Mouse (Mus musculus) liver, postnatal 0 days (tissue): Measurements from ENCODE around the gene Hapln3. TPM values are rescaled to one million over a fixed set of nuclear protein-coding genes. Genes with fewer than 3 reads are reported as not detected.

Experiments
- ATAC-seq: fragments of 200-750 bp; cut with Nextera tagmentation; 2 replicates; pipeline ENCODE4 v1.8.0; 2017; ENCODE audit warnings: mild to moderate bottlenecking, moderate library complexity
- DNase-seq: peaks from one replicate; pipeline ENCODE4 v3.0.0-alpha.2; 2016
- H3K27ac ChIP-seq: fragments of 300-500 bp; sonication (generic); 2 replicates; pipeline ENCODE4 v1.5.1; 2014; ENCODE audit warnings: antibody characterized with exemption, moderate library complexity, mild to moderate bottlenecking, low read depth
- H3K27me3 ChIP-seq: fragments of 300-500 bp; sonication (generic); 2 replicates; pipeline ENCODE4 v1.6.1; 2014; ENCODE audit warnings: low read length, control low read depth, mixed read lengths; ENCODE audit not compliant: insufficient read depth
- H3K36me3 ChIP-seq: fragments of 300-500 bp; sonication (generic); replicated peaks from 2 replicates; pipeline ENCODE4 v1.6.1; 2014; ENCODE audit warnings: mild to moderate bottlenecking, control low read depth, low read length, moderate library complexity, mixed read lengths; ENCODE audit not compliant: insufficient read depth
- H3K4me1 ChIP-seq: fragments of 300-500 bp; sonication (generic); 2 replicates; pipeline ENCODE4 v1.6.1; 2014; ENCODE audit warnings: antibody characterized with exemption, mild to moderate bottlenecking, control low read depth; ENCODE audit not compliant: insufficient read depth
- H3K4me2 ChIP-seq: fragments of 300-500 bp; sonication (generic); 2 replicates; pipeline ENCODE4 v1.6.1; 2014; ENCODE audit warnings: low read depth, mild to moderate bottlenecking, low read length, moderate library complexity, mixed read lengths
- H3K4me3 ChIP-seq: fragments of 300-500 bp; sonication (generic); 2 replicates; pipeline ENCODE4 v1.5.1; 2014; ENCODE audit warnings: low read depth, low read length
- H3K9ac ChIP-seq: fragments of 300-500 bp; sonication (generic); replicated peaks from 2 replicates; pipeline ENCODE4 v1.6.1; 2014; ENCODE audit warnings: mild to moderate bottlenecking, moderate library complexity
- H3K9me3 ChIP-seq: fragments of 300-500 bp; sonication (generic); 2 replicates; pipeline ENCODE4 v1.6.1; 2016; ENCODE audit warnings: mild to moderate bottlenecking, control low read depth, low read length, mixed read lengths
- CTCF ChIP-seq: sonication (generic); IDR thresholded peaks from 2 replicates; pipeline ENCODE4 v1.5.1; 2016; ENCODE audit warnings: antibody characterized with exemption, low read depth
- EP300 ChIP-seq: IDR thresholded peaks from 2 replicates; pipeline ENCODE4 v1.6.1; 2016; ENCODE audit warnings: antibody characterized with exemption, low read depth, mild to moderate bottlenecking
- WGBS: fragments of 180-500 bp; shearing (Covaris S2); extraction: QIAGEN DNeasy Blood & Tissue Kit; methylation state at CpG from one replicate; pipeline ENCODE4 v1.1.7; 2014; ENCODE audit not compliant: insufficient replicate concordance; 5-methylcytosine and 5-hydroxymethylcytosine counted together
- polyA plus RNA-seq: library from polyadenylated mRNA; unstranded; fragments of >200 nt; fragmentation: Nextera tagmentation; extraction: Ambion mirVana; gene quantifications from 2 replicates; pipeline ENCODE4 v1.2.1, GENCODE M21; 2015

Hapln3 gene
- polyA plus RNA-seq, 1 experiment from 2014 or later: not detected

DNA sequence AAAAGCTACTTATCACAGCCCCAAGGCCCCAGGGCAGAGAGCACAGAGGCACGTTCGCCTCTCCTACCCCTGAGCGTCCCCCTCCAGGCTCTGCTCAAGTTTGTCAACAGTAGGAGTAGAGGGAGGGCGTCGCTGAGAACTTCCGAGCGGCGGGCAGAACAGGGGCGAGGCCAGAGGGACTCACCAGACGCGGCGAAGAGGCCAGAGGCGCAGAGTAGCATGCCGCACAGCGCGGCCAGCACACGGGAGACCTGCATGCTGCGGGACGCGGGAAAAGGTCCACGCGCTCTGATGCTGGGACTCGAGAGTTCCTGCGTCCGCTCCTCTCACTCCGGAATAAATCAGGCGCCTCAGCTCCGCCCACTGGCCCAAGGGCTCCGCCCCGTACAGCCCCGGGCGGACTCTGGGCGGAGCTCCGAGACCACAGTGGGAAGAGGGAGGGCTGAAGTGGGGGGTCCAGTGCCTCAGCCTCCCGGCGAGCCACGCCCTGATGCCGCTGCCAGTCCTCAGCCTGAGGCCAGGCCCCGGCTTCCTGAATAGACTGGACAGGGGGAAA, 18.0 kb upstream of the Hapln3 start, which contains the start of gene Mfge8:
Gene Mfge8 (minus strand): TSS at position 350 of the 556 bp plus-strand sequence.
- Histone ChIP-seq H3K4me3 (peak within 1 kb of the TSS; percentile 68), H3K9me3 (no peaks in the 10 kb centered on the region), H3K4me2 (peak within 1 kb of the TSS; percentile 92), H3K9ac (peak within 1 kb of the TSS; percentile 69), H3K27me3 (no peaks in the 10 kb centered on the region), H3K36me3 (no peaks in the 10 kb centered on the region), H3K27ac (0 out of 2 replicates have a peak within 1 kb of the TSS, but pooled peaks have one; percentile 34), H3K4me1 (peaks cover 5% of the 10 kb centered on the region; the same call in 1 of the 2 replicates)
- 0% methylated on average over 38 of the region's 39 CpGs for WGBS
- ATAC-seq: peak; percentile 93
- TF ChIP-seq EP300: no peak
- DNase-seq: peak; percentile 87

DNA sequence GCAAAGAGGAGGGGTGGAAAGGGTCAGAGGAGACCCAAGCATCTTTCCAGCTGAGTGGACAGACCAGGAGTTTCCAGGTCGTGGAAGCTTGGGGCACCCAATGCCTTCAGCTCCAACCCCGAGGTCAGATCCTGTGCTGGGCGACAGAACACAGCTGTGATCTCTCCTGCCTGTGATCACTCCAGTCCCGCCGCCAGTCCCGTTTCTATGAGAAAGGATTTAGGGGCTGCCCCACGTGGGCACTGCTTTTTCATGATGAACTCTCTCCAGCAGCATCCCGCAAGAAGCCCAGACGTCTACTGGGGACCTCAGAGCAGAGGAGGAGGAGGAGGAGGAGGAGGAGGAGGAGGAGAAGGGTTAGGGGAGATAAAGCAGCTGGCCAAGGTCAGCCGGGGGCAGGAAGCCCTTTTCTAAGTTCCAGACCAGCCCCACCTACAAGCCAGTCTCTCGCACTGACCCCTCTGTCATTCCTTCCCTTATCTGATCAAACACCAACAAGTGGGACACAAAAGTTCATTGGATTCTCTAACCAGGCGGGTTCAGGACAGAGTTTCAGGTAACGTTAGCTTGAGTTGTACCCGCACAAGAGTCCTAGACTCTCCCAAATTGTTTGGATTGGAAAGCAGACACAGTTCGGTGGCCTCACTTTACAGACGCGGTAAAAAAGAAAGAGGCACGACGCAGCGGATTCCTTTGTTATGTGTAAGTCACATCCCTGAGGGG, 17.3 kb upstream of the Hapln3 start:
- peaks cover 5% of the 10 kb centered on the region; the same call in 1 of the 2 replicates for H3K4me1 ChIP-seq
- no peaks in the 10 kb centered on the region for H3K27me3 ChIP-seq
- peak overlapping the region; percentile 69 for H3K9ac ChIP-seq
- no peaks in the 10 kb centered on the region for H3K36me3 ChIP-seq
- ATAC-seq: no peak; the same call in 1 of the 2 replicates
- no peak for DNase-seq
- H3K4me2 ChIP-seq: peak overlapping the region; percentile 92
- 4% methylated on average over 20 of the region's 20 CpGs for WGBS
- peak overlapping the region; percentile 68 for H3K4me3 ChIP-seq
- no peaks in the 10 kb centered on the region for H3K9me3 ChIP-seq
- H3K27ac ChIP-seq: 0 out of 2 replicates have a peak overlapping the region, but pooled peaks have one; percentile 34
- TF ChIP-seq EP300 (no peak), CTCF (no peak)

DNA sequence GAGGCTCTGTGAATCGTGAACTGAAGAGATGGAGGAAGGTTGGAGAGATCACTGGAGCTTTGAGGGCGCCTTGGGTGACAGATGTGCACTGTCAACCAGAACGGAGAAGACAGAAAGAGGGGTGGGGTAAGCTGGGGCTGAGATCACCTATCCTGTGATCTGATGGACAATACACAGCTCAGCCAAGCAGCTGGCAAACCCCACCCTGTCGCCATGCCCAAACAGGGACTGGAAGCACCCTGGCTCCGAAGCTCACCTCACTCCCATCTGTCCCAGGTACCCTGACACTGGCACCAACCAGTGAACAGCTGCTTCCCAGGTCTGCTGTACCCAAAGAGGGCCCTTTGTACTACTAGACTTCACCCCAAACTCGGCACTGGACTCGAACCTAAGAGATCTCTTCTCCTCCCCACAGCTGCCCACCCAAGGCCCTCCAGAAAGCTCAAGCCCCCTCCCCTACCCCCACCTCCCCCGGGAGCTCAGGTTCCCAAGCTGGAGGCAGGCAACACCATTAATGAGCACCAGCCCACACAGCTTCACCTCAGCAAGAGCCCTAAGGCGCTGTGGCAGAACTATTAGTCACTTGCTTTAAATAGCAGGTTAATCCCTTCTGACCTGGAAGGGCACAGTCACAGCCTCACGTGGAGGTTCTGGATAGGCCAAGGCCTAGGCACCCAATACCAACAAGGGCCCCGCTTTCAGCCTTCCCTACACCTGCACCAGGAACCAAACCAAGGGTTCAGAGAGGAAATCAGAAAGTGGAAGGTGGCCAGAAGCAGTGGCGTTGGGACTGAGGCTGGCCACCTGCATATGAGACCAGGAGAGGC, 16.4 kb upstream of the Hapln3 start:
- H3K4me2 ChIP-seq: peak overlapping the region; percentile 92
- DNase-seq (no peak), ATAC-seq (no peak)
- WGBS: 60% methylated on average over 12 of the region's 12 CpGs
- H3K36me3 ChIP-seq: 0 out of 2 replicates have a peak, but pooled peaks cover 2% of the 10 kb centered on the region
- H3K9ac ChIP-seq: no peak overlapping the region
- H3K4me1 ChIP-seq: peaks cover 5% of the 10 kb centered on the region; the same call in 1 of the 2 replicates
- no peak overlapping the region for H3K4me3 ChIP-seq
- no peaks in the 10 kb centered on the region for H3K27me3 ChIP-seq
- no peaks in the 10 kb centered on the region for H3K9me3 ChIP-seq
- no peak overlapping the region for H3K27ac ChIP-seq
- TF ChIP-seq EP300 (no peak), CTCF (no peak)

DNA sequence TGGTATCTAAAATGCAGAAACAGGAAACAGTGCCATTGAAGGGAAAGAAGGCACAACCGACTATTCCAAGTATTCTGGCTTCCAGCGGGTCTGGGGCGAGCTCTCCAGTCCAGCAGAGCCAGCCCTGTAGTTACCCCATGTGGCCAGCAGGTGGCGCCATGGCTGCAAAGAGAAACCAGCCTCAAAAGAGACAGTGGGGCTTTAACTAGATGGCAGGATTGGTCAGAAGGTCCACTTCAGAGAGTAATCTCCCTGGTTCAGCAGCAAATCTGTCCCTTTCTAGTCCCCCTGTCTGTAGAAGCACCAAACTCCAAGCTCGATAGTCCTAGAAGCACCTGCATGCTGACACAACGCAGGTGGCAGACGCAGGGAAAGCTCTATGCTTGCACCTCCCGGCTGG, 10.1 kb upstream of the Hapln3 start:
- TF ChIP-seq EP300: no peak
- peak; percentile 99 for TF ChIP-seq CTCF
- Histone ChIP-seq H3K9ac (no peak overlapping the region), H3K4me2 (no peak overlapping the region), H3K4me1 (no peaks in the 10 kb centered on the region), H3K36me3 (peaks cover 2% of the 10 kb centered on the region; the same call in 1 of the 2 replicates), H3K9me3 (no peaks in the 10 kb centered on the region), H3K4me3 (no peak overlapping the region), H3K27me3 (no peaks in the 10 kb centered on the region), H3K27ac (no peak overlapping the region)
- ATAC-seq (peak; percentile 29; the same call in 1 of the 2 replicates), DNase-seq (peak; percentile 83)
- WGBS: 43% methylated on average over 8 of the region's 8 CpGs

DNA sequence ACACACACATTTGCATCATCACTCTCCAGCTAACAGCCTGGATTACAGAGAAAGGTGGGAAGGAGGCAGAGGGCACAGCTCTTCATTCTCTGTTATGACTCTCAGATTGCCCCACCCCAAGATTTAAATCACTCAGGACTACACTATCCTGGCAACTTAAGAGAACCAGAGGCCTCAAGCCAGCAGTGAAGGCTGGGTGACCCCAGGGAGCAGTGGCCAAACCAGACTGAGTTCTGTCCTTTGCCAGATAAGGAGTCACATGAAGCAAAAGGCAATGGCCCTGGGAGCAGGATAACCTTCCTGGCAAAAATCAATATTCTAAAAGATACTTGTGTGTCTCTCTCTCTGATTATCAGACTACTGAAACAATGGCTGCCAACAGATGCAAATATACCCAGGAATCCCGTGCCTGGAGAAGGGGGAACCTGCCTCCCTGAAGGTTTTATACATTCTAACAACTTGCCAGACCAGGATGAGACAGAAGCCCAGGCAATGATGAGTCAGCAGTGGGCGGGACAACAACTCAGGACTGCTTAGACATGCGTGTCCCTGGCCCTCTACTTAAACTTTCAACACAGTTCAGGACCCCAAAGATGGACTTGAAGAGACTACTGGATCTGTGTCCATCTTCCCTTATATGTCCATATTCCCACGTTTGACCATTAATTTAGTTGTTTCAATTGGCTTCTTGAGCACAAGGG, 9.2 kb upstream of the Hapln3 start:
- Histone ChIP-seq H3K27ac (no peak overlapping the region), H3K4me2 (no peak overlapping the region), H3K4me1 (no peaks in the 10 kb centered on the region), H3K9me3 (no peaks in the 10 kb centered on the region), H3K9ac (no peak overlapping the region), H3K27me3 (no peaks in the 10 kb centered on the region), H3K4me3 (no peak overlapping the region), H3K36me3 (peaks cover 2% of the 10 kb centered on the region; the same call in 1 of the 2 replicates)
- ATAC-seq: no peak
- TF ChIP-seq CTCF (no peak), EP300 (no peak)
- DNase-seq: no peak
- 40% methylated on average over 4 of the region's 4 CpGs for WGBS
